Mouse (Mus musculus): ENCODE data around the gene Cyb5r4. TPM values are rescaled to one million over a fixed set of nuclear protein-coding genes. Genes with fewer than 3 reads are reported as not detected.
"Not testable (repeated sequence)": the region's sequence is repeated elsewhere in the genome, so short reads cannot be mapped to it uniquely, and the experiment has no call there.

Gene Cyb5r4
- 105 and 126 TPM in 2 replicates for polyA plus RNA-seq (2014; fragmentation: Nextera tagmentation; extraction: Ambion mirVana)

GRCm38 (mm10) chr9:87021778-87022523 lies at the start of gene Cyb5r4:
TSS of gene Cyb5r4 (plus strand) at chr9:87022014.
- Histone ChIP-seq H3K27ac (ENCODE audit: low read depth, low read length) (0 out of 2 replicates have a peak within 1 kb of the TSS, but pooled peaks have one; percentile 3), H3K4me3 (ENCODE audit: low read depth, low read length) (peak within 1 kb of the TSS; percentile 61)
- WGBS = under 1% methylated on average over 46 of the region's 52 CpGs

GRCm38 (mm10) chr9:86972471-86972870 lies 49.3 kb upstream of the Cyb5r4 start:
- not testable (repeated sequence) for H3K27me3 ChIP-seq (ENCODE audit: control insufficient read depth, insufficient read depth, low read length); DNase-seq (ENCODE audit: low spot score); ATAC-seq (ENCODE audit: low FRiP score); H3K4me3 ChIP-seq (ENCODE audit: low read depth, low read length); H3K36me3 ChIP-seq (ENCODE audit: control insufficient read depth, insufficient read depth, low read length); H3K4me2 ChIP-seq (replicated peaks; ENCODE audit: low read depth, low read length); H3K9ac ChIP-seq (ENCODE audit: low read depth, low read length); H3K4me1 ChIP-seq (replicated peaks; ENCODE audit: control insufficient read depth, insufficient read depth, low read length); H3K9me3 ChIP-seq (ENCODE audit: control insufficient read depth, low read length); H3K27ac ChIP-seq (ENCODE audit: low read depth, low read length)

More at GRCm38 (mm10) chr9:87021778-87022523, at the start of gene Cyb5r4:
- H3K9ac ChIP-seq (ENCODE audit: low read depth, low read length) = peak within 1 kb of the TSS; percentile 67
- H3K27me3 ChIP-seq (ENCODE audit: control insufficient read depth, insufficient read depth, low read length) = no peaks in the 10 kb centered on the region
- no peaks in the 10 kb centered on the region for H3K9me3 ChIP-seq (ENCODE audit: control insufficient read depth, low read length)
- peak; percentile 99 for ATAC-seq (ENCODE audit: low FRiP score)
- no peaks in the 10 kb centered on the region for H3K4me1 ChIP-seq (replicated peaks; ENCODE audit: control insufficient read depth, insufficient read depth, low read length)
- peak; percentile 98 for DNase-seq (ENCODE audit: low spot score)
- peak within 1 kb of the TSS; percentile 64 for H3K4me2 ChIP-seq (replicated peaks; ENCODE audit: low read depth, low read length)
- no peaks in the 10 kb centered on the region for H3K36me3 ChIP-seq (ENCODE audit: control insufficient read depth, insufficient read depth, low read length)

GRCm38 (mm10) chr9:86973562-86973961 lies 48.3 kb upstream of the Cyb5r4 start:
- WGBS = 69% methylated on average over 4 of the region's 4 CpGs
- ATAC-seq (ENCODE audit: low FRiP score) = no peak

GRCm38 (mm10) chr9:86976896-86977295 lies 44.9 kb upstream of the Cyb5r4 start:
- Histone ChIP-seq H3K36me3 (ENCODE audit: control insufficient read depth, insufficient read depth, low read length) (no peaks in the 10 kb centered on the region), H3K4me2 (replicated peaks; ENCODE audit: low read depth, low read length) (no peak overlapping the region), H3K4me3 (ENCODE audit: low read depth, low read length) (no peak overlapping the region), H3K27me3 (ENCODE audit: control insufficient read depth, insufficient read depth, low read length) (no peaks in the 10 kb centered on the region), H3K9ac (ENCODE audit: low read depth, low read length) (no peak overlapping the region), H3K4me1 (replicated peaks; ENCODE audit: control insufficient read depth, insufficient read depth, low read length) (no peaks in the 10 kb centered on the region), H3K27ac (ENCODE audit: low read depth, low read length) (no peak overlapping the region), H3K9me3 (ENCODE audit: control insufficient read depth, low read length) (no peaks in the 10 kb centered on the region)
- 90% methylated on average over 4 of the region's 4 CpGs for WGBS
- ATAC-seq (ENCODE audit: low FRiP score) (no peak), DNase-seq (ENCODE audit: low spot score) (no peak)

More at GRCm38 (mm10) chr9:86973562-86973961, 48.3 kb upstream of the Cyb5r4 start:
- no peak overlapping the region for H3K4me3 ChIP-seq (ENCODE audit: low read depth, low read length)
- no peak overlapping the region for H3K4me2 ChIP-seq (replicated peaks; ENCODE audit: low read depth, low read length)
- no peak overlapping the region for H3K9ac ChIP-seq (ENCODE audit: low read depth, low read length)
- H3K27me3 ChIP-seq (ENCODE audit: control insufficient read depth, insufficient read depth, low read length) = no peaks in the 10 kb centered on the region
- H3K36me3 ChIP-seq (ENCODE audit: control insufficient read depth, insufficient read depth, low read length) = no peaks in the 10 kb centered on the region
- no peaks in the 10 kb centered on the region for H3K9me3 ChIP-seq (ENCODE audit: control insufficient read depth, low read length)
- no peak for DNase-seq (ENCODE audit: low spot score)
- no peaks in the 10 kb centered on the region for H3K4me1 ChIP-seq (replicated peaks; ENCODE audit: control insufficient read depth, insufficient read depth, low read length)
- H3K27ac ChIP-seq (ENCODE audit: low read depth, low read length) = no peak overlapping the region

- Histone ChIP-seq H3K9me3 (ENCODE audit: control insufficient read depth, low read length) (no peaks in the 10 kb centered on the region), H3K27me3 (ENCODE audit: control insufficient read depth, insufficient read depth, low read length) (no peaks in the 10 kb centered on the region), H3K4me3 (ENCODE audit: low read depth, low read length) (no peak overlapping the region), H3K4me2 (replicated peaks; ENCODE audit: low read depth, low read length) (no peak overlapping the region), H3K27ac (ENCODE audit: low read depth, low read length) (no peak overlapping the region), H3K4me1 (replicated peaks; ENCODE audit: control insufficient read depth, insufficient read depth, low read length) (no peaks in the 10 kb centered on the region), H3K9ac (ENCODE audit: low read depth, low read length) (no peak overlapping the region), H3K36me3 (ENCODE audit: control insufficient read depth, insufficient read depth, low read length) (no peaks in the 10 kb centered on the region)
- ATAC-seq (ENCODE audit: low FRiP score) (no peak), DNase-seq (ENCODE audit: low spot score) (no peak)
- 76% methylated on average over 7 of the region's 7 CpGs for WGBS
Measured at GRCm38 (mm10) chr9:86978257-86978907, 43.4 kb upstream of the Cyb5r4 start.

GRCm38 (mm10) chr9:86980048-86980447 lies 41.8 kb upstream of the Cyb5r4 start:
- H3K4me1 ChIP-seq (replicated peaks; ENCODE audit: control insufficient read depth, insufficient read depth, low read length) = no peaks in the 10 kb centered on the region
- H3K9me3 ChIP-seq (ENCODE audit: control insufficient read depth, low read length) = no peaks in the 10 kb centered on the region
- H3K9ac ChIP-seq (ENCODE audit: low read depth, low read length) = no peak overlapping the region
- no peak overlapping the region for H3K27ac ChIP-seq (ENCODE audit: low read depth, low read length)
- no peak overlapping the region for H3K4me3 ChIP-seq (ENCODE audit: low read depth, low read length)
- H3K36me3 ChIP-seq (ENCODE audit: control insufficient read depth, insufficient read depth, low read length) = no peaks in the 10 kb centered on the region
- H3K4me2 ChIP-seq (replicated peaks; ENCODE audit: low read depth, low read length) = no peak overlapping the region
- ATAC-seq (ENCODE audit: low FRiP score) = no peak
- DNase-seq (ENCODE audit: low spot score) = no peak
- no peaks in the 10 kb centered on the region for H3K27me3 ChIP-seq (ENCODE audit: control insufficient read depth, insufficient read depth, low read length)

- no peaks in the 10 kb centered on the region for H3K4me1 ChIP-seq (replicated peaks; ENCODE audit: control insufficient read depth, insufficient read depth, low read length)
- ATAC-seq (ENCODE audit: low FRiP score) (no peak), DNase-seq (ENCODE audit: low spot score) (no peak)
- WGBS = 53% methylated on average over 2 of the region's 2 CpGs
- no peak overlapping the region for H3K4me2 ChIP-seq (replicated peaks; ENCODE audit: low read depth, low read length)
- no peaks in the 10 kb centered on the region for H3K9me3 ChIP-seq (ENCODE audit: control insufficient read depth, low read length)
- no peaks in the 10 kb centered on the region for H3K27me3 ChIP-seq (ENCODE audit: control insufficient read depth, insufficient read depth, low read length)
- no peak overlapping the region for H3K27ac ChIP-seq (ENCODE audit: low read depth, low read length)
- no peak overlapping the region for H3K9ac ChIP-seq (ENCODE audit: low read depth, low read length)
- no peaks in the 10 kb centered on the region for H3K36me3 ChIP-seq (ENCODE audit: control insufficient read depth, insufficient read depth, low read length)
- H3K4me3 ChIP-seq (ENCODE audit: low read depth, low read length) = no peak overlapping the region
Measured at GRCm38 (mm10) chr9:86980942-86981341, 40.9 kb upstream of the Cyb5r4 start.

- WGBS = 18% methylated on average over 10 of the region's 10 CpGs
- Histone ChIP-seq H3K4me1 (replicated peaks; ENCODE audit: control insufficient read depth, insufficient read depth, low read length) (no peaks in the 10 kb centered on the region), H3K27me3 (ENCODE audit: control insufficient read depth, insufficient read depth, low read length) (no peaks in the 10 kb centered on the region), H3K27ac (ENCODE audit: low read depth, low read length) (no peak overlapping the region), H3K36me3 (ENCODE audit: control insufficient read depth, insufficient read depth, low read length) (no peaks in the 10 kb centered on the region), H3K4me2 (replicated peaks; ENCODE audit: low read depth, low read length) (no peak overlapping the region), H3K4me3 (ENCODE audit: low read depth, low read length) (no peak overlapping the region), H3K9me3 (ENCODE audit: control insufficient read depth, low read length) (no peaks in the 10 kb centered on the region), H3K9ac (ENCODE audit: low read depth, low read length) (no peak overlapping the region)
- ATAC-seq (ENCODE audit: low FRiP score) (no peak), DNase-seq (ENCODE audit: low spot score) (no peak)
Measured at GRCm38 (mm10) chr9:86981551-86981950, 40.3 kb upstream of the Cyb5r4 start.

GRCm38 (mm10) chr9:86984583-86984982 lies 37.2 kb upstream of the Cyb5r4 start:
- ATAC-seq (ENCODE audit: low FRiP score) (no peak), DNase-seq (ENCODE audit: low spot score) (no peak)
- 81% methylated on average over 3 of the region's 3 CpGs for WGBS

More at GRCm38 (mm10) chr9:86984583-86984982, 37.2 kb upstream of the Cyb5r4 start:
- Histone ChIP-seq H3K4me1 (replicated peaks; ENCODE audit: control insufficient read depth, insufficient read depth, low read length) (no peaks in the 10 kb centered on the region; the same call in 1 of the 2 replicates), H3K27ac (ENCODE audit: low read depth, low read length) (no peak overlapping the region), H3K36me3 (ENCODE audit: control insufficient read depth, insufficient read depth, low read length) (no peaks in the 10 kb centered on the region), H3K4me2 (replicated peaks; ENCODE audit: low read depth, low read length) (no peak overlapping the region), H3K27me3 (ENCODE audit: control insufficient read depth, insufficient read depth, low read length) (no peaks in the 10 kb centered on the region), H3K4me3 (ENCODE audit: low read depth, low read length) (no peak overlapping the region), H3K9ac (ENCODE audit: low read depth, low read length) (no peak overlapping the region), H3K9me3 (ENCODE audit: control insufficient read depth, low read length) (no peaks in the 10 kb centered on the region)
